Mouse (Mus musculus): ENCODE results near the gene Pfkfb2.
"Not testable (repeated sequence)": the region's sequence is repeated elsewhere in the genome, so short reads cannot be mapped to it uniquely, and the experiment has no call there.

- TF ChIP-seq CTCF, EP300 (IDR thresholded peaks at IDR 0.05; ENCODE audit: low read depth): not testable (repeated sequence)
Observed at GRCm38 (mm10) chr1:130663576-130663975, 65.5 kb downstream of the Pfkfb2 start.

Data from liver, embryonic 14.5 days (tissue).